Mouse (Mus musculus): ENCODE results near the gene Unc93a2.
"Not testable (repeated sequence)": the region's sequence is repeated elsewhere in the genome, so short reads cannot be mapped to it uniquely, and the experiment has no call there.

DNA sequence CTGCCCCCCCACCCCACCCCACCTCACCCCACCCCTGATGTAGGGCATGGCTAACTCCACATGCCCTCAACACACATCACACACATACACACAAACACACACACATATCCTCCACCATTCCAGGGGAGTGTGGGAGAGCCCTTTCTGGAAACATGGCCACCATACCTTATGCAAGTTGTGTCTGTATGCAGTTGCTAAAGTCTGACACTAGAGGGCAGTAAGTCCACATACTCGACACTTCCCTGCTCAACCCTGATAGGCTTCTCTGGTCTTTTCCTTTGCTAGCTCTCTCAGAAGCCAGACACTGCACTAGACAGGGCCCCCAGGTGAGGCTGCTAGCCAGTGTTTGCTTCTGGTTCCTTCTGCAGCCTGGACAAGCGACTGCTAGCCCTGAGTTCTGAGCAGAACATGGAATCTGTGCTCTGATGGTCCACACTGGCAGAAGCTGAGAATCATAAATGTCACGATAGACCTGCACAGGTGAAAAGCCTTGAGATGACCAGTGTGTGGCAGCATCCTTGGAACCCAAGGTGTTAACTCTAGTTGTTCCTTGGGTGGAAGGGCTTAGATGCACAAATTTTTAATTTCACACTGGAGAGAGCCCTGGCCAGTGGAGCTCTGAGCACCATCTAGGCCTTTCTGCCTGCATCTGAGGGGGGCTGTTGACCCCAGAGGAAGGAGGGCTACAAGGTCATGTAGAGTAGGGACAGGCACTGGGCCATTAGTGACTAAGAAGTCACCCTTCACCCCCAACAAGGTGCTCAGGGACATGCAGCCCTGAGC, 35.1 kb upstream of the Unc93a2 start:
- TF ChIP-seq POLR2A (IDR thresholded peaks at IDR 0.05; ENCODE audit: insufficient read depth, low read length); CTCF (IDR thresholded peaks at IDR 0.05; ENCODE audit: low read depth, low read length); EP300 (IDR thresholded peaks at IDR 0.05; ENCODE audit: insufficient read depth, low read depth, low read length): not testable (repeated sequence)

All from ES-Bruce4 (cell line).